Mouse (Mus musculus) kidney, adult 11 months (tissue): ENCODE results near the gene Armh3.

ENCODE experiments used
- DNase-seq: peaks from one replicate; pipeline ENCODE4 v3.0.0; 2022

The Armh3 gene

DNA sequence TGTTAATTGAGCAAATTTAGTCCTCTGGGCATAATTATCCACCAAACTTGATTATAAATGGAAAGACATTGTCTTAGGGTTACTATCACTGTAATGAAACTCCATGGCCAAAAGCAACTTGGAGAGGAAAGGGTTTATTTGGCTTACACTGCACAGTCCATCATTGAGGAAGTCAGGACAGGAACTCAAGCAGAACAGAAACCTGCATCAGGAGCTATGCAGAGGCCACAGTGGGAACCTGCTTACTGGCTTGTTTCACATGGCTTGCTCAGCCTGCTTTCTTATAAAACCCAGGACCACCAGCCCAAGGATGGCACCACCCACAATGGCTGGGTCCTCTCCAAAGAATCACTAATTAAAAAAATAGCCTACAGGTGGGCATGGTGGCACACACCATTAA lies 13.9 kb downstream of the Armh3 start:
- no peak for DNase-seq

DNA sequence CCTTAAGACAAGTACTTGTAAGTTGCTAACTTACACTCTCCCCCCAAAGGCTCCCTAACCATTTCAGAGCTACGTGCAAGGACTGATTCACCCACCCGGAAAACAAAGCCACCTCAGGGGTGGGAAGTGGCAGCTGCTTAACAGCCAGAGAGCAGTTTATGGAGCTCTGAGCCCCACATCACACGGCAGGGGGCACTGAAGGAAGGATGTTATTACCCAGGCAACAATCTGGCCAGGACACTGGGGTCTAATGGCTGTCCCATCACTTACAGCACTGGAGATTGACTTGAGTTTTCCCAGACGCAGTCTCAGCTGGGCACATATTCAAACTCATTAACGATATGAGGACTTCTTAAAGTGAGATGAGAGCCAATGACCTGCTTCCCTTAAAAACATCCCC lies 37.5 kb downstream of the Armh3 start:
- no peak for DNase-seq

DNA sequence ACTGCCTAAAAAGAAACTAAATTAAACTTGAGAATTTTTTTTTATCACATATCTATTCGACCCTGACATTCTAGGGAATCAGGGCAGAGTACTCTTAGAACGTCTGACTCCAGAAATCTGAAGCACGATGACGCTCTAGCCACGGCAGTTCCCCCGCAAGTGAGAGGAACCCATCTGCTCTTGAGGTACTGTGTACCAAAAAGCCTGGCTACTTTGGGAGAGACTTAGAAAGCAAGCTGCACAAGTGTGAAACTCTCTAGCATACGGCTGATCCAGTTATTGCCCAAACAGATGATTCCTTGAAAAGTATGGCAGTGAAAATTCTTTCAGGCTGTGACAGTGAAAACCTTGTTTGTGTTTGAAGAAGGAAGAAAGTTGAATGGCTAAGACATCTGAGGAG lies 41.6 kb downstream of the Armh3 start:
- DNase-seq: no peak

DNA sequence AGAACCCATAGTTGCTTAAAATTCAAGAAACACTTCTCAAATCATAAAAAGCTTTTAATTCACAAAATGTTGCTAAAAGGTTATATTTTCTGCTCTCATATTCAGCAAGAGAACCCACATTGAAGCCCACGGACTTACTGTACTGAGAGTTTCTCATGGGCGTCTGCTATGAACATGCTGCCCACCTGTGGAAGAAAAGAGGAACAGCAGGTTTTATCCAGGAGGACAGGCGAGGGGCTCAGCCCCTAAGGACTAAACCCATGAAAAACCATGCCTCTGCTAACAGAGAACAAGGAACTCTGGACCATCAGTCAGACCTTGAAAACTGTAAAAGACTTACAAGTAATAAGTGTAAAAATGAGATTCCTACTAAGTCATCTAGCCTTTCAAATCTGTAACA lies 45.0 kb downstream of the Armh3 start:
- no peak for DNase-seq

DNA sequence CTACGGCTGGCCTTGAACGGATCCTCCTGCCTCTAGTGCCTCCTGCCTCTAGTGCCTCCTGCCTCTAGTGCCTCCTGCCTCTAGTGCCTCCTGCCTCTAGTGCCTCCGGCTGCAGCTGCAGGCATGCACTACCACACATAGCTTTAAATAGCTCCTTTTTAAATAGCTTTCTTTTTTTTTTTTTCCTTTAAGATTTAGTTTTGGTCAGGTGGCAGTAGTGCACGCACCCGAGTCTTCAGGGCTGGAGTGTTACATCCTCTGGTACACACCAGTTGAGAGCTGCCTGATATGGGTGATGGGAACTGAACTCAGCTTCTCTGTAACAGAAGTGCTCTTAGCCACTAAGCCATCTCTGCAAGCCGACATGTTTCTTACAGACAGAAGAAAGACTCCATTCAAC lies 49.1 kb downstream of the Armh3 start:
- no peak for DNase-seq

DNA sequence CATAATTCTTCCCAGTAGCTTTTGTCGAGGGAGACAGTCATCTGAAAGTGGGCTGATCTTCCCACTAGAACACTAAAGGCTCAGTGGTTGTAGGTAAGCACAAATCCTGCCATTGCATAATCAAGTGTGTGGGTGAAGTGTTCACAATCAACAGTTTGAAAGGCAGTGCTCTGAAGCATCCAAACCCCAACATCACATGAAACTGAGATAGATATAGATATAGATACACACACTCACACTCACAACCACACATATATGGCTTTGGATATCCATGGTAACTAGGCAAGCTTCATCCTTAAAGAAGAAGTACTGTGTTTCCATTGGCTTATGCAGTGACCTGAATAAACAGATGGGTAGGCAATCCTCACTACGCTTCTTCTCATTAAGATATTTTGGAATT lies 50.5 kb downstream of the Armh3 start:
- DNase-seq: no peak

DNA sequence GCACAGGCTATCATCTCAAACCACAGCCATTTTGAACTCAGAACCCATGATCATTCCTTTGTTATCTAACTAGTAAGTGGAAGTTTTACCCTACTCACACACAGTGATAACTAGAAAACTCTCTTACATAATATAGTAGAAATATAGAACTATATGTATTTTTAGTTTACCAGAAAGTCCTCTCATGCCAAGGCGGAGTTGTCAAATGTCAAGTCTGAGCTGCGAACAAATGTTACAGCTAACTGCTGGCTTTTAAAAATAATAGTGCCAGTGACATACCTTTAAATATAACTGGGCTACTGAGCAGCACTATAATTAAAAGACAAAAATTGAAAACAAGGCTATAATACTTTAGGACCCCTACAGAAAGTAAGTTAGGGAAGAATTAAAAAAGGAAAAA lies 51.0 kb downstream of the Armh3 start:
- DNase-seq: no peak

DNA sequence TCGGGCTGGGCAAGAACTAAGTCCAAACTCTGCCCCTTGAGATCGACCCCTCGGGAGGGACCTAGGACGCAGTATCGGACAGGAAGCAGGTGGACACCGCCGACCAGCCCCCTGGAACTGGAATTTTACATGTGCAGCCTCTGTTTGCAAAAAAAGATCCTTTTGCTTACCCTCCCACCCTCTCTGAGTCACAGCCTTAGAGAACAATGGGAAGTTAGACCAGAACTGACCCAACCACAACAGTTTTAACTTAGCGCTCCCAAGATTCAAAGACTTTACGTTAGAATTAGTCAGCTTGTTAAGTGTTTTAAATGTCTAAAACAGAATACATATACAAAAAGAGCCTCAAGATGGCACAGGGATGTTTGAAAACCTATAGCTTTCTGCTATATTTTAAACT lies 51.7 kb downstream of the Armh3 start:
- no peak for DNase-seq

DNA sequence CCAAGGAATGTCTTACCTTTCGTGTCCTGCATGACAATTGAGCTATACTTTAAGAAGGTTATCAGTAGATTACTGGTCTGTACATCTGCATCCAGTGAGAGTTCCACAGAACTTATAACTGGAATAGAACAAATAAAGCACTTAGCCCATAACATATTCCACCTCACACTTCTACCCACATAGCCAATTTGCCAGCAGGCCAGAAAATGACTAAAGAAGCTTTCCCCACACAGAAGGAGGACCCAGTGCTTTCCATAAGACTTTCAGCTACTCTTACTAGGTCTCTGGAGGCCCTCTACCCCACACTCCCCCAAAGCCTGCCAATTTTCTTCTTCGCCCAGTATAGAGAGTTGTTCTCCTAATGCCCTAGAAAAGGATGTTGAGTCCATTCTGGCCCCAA lies 52.3 kb downstream of the Armh3 start:
- no peak for DNase-seq

DNA sequence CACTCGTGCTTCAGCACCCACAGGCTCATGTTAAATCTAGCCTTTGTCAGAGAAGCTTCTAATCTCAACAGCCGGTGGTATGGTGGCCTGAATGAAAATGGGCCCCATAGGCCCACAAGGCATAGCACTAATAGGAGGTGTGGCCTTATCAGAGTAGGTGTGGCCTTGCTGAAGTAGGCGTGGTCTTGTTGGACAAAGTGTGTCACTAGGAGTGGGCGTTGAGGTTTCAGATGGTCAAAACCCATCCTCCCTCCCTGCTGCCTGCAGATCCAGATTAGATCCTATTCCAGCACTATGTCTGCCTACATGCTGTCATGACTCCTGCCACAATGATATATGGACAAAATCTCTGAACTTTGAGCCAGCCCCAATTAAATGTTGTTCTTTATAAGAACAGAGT lies 54.5 kb downstream of the Armh3 start:
- DNase-seq: no peak

DNA sequence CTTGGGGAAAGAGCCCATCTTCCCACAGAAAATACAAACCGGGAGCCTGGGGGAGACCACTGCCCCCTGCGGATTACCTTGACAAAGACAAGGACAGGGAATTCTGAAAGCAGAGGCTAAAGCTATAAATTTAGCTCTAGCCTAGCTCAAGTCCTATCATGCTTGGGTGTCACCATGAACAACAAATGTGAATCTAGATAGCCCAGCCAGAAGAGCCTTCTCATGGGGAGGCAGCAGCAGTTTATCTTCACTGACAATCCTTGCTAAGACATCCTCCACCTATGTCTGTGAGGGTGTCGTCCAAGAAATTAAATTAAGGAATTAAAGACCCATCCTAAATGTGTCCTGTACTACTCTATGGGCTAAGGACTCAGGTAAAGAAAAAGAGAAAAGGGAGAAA lies 60.2 kb downstream of the Armh3 start:
- DNase-seq: no peak

DNA sequence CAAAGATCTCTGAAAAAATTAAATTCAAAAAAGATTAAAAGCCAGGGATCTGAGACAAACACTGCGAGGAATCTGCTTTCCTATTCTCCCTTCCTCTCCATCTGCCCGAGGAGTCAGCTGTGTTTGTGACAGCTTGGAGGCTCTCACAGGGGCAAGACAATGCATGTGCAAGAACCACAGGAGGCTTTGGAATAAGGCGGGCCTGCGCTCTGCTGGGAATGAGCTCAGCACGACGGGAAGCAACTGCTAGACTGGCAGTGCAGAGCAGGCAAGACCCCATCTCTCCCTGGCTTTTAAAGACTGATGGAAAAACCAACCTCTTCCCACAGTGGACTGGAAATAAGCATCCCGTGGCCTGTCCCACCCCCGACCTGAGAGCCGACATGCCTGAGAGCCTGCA lies 60.8 kb downstream of the Armh3 start:
- DNase-seq: no peak

DNA sequence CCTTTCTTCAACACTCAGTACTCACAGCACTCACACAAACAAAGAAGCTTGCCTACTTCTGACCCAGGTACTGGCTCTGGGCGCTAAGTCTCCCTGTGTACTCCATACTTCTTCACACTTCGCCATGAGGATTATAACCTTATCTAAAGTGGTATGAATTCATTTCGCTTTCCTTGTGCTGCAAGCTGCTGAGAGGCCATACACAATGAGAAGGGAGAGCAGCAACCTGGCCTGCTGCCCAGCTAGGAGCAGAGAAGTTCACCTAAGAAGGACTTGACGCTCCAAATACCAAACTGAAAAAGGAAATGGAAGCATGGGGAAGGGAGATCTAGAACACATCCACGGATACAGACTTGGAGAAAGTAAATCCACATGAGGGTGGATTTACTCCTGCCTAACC lies 71.1 kb downstream of the Armh3 start:
- DNase-seq: no peak

DNA sequence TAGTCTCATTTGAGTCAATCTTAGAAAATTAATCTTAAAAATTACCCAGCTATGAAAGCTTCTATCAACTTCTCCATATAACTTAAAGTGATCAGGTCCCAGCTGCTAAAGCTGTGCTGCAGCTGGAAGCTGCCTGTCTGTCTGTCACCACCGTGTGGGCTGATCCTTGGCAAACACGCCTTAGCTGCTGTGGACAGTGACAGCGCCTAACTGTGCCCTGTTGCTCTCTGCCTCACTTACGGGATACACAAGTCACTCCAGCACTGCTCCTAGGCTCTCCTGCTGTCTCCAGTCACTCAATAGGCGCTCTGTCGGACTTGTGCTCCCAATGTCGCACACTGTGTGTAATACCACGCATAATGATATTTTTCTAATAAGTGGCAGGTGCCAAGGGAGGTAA lies 71.9 kb downstream of the Armh3 start:
- DNase-seq: no peak

DNA sequence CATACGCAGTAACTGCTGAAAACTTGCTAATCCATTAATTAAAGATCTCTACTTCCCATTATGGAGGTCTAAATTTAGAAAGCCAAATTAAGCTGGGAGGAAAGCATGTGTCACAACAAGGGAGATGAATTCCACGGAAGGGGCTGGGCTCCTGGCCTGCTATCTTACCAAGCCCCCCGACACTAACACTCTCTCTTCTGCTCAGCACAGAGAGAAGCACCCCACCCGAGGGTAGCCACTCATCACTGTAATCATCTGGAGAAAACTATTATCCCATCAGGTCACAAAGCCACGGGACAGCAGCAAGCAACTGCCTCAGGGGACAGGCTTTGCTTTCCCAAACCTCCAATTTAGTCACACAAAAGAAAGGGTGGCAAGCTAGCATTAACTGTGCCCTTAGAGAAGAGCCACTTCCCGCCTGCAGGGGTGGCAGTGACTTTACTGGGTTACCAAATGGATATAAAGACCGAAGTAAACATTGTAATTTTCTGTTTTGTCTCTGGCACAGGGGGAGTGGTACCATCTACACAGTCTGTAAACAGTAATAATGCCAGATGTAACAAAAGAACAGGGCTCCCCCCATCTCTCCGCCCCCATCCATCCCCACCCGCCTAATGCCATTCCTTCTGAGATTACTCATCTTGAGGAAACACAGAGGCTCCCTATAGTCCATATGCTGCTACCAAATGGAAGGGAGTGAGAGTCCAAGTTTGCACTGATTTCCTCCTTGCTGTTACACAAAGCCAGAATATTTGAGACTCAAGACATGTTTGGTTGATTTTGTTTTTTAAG lies 77.8 kb downstream of the Armh3 start:
- DNase-seq: no peak

DNA sequence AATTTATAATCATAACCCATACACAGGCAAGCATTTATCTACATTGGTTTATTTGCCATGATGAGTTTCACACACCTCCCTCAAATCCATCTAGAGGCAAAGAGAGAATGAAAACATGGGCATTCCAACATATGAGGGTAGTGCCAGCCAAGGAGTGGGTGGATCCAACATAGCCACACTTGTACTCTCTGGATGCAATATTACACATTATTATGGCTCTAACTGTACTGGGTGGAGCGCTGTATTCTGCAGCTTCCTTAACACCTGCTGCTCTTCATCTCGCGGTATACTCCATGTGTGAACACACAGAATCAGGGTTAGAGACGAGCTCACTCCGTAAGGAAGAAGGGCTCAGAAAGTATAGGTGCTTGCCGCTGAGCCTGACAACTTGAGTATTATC lies 79.9 kb downstream of the Armh3 start:
- no peak for DNase-seq

DNA sequence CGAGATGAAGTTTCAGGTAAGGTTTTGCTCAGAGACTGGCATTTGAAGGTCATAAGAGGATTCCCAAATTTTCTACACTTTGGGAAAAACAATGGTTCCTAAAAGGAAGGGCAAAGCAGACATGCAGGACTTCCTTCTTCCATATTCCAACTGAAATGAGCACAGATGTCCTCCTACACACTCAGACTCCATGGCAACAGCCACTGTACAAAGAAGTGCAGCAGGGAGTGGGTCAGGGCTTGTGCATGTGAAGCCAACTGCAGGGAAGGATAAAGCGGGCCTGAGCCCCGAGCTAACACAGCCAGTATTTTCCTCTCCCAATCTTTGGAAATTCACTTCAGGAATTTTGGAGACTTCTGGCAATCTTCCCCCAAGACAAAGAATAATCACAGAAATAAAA lies 80.4 kb downstream of the Armh3 start:
- DNase-seq: no peak

DNA sequence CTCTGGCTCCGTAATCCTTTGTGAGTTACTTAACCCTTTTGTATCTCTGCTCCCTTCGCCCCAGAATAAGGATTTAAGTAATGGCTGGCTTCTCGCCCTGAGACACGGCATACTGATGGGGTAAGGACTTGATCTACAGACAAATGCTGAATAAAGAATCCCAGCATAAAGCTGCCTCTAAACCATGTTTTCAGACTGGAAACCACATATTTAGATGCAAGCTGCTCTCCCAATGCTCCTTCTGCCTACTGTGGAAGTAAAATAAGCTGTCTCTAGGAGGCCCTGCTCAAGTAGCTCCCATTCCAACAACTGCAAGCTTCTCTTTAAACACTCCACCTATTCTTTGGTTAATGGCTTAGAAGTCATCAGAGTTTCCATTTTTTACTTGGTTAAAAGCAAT lies 81.8 kb downstream of the Armh3 start:
- DNase-seq: no peak

DNA sequence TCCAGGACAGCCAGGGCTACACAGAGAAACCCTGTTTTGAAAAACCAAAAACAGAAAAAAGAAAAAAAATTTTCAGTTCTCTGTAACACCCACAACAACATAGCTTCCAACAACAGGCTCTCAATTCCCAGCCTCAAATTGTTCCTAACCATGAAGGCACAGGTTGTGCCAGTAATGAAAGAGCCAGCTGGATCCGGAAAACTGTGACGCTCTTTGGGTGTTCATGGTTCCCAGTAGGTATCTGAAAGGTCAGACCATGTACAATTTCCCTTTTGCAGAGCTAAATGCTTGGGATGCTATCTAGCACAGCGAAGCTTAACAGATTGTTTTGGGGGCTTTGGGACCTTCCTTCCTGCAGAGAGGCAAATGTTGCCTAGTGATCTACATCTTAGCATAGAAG lies 82.3 kb downstream of the Armh3 start:
- no peak for DNase-seq

DNA sequence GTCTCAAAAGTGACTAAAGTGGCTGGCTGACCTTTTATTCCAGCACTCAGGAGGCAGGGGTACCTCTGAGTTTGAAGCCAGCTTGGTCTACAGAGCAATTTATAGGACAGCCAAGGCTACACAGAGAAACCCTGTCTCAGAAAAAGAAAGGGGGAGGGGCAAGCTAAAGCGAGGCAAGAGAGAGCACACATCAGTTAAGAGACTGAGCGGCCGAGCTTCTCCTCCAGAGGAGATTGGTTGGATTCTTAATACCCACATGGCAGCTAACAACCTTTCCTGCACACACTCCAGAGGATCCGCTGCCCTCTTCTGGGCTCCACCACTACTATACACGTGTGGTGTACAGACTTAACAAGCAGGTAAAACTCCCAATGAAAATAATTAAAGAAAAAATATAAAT lies 85.3 kb downstream of the Armh3 start:
- DNase-seq: no peak

DNA sequence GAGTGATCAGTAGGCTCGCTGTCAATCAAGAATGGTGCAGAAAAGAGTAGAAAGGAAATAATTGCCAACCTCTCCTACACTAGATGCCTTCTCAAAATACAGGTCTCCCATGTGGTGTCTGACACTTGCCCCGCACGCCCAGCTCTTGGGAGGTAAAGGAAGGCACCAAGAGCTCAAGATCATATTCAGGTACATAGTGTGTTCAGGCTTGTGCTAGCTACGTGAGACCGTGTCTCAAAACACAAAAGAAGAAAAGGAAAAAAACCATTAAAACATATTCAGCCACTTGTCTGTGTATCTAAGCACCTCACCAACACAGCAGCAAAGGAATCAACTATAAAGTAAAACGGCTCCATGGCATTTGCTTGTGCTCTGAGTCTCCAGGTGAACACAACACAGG lies 85.9 kb downstream of the Armh3 start:
- DNase-seq: no peak

DNA sequence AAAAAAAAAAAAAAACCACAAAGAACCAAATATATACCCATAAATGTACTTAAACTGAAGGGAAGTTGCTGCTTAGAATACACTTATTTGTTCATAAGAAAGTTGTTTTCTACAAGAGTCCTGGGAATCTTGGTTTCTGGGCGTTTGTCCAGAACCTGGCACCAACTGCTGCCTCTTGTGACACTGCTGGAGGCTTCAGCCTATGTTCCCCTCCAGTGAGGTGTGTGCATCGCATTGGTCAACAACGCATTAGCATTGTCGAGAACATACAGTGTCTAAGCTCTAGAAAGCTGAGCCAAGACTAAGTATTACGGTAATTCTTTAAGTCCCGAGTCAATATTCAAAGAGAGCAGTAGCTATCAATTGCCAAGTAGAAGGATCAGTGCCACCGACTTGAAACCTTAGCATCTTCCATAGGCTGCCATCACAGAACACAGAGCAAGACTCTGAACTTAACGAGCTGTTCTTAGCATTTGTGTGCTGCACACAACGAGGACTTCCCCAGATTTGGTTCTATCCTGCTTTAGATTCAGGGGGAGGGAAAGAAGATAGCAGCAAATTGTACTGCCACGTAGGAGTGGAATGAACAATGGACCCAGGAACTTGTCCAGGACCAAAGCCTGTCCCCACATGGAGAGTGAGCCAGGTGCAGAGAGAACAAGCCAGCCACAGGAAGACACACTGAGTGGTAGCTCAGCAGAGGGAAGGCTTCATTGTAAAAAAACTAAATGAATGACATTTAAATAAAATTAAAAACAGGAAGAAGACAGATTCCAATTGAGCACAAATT lies 86.9 kb downstream of the Armh3 start:
- no peak for DNase-seq

DNA sequence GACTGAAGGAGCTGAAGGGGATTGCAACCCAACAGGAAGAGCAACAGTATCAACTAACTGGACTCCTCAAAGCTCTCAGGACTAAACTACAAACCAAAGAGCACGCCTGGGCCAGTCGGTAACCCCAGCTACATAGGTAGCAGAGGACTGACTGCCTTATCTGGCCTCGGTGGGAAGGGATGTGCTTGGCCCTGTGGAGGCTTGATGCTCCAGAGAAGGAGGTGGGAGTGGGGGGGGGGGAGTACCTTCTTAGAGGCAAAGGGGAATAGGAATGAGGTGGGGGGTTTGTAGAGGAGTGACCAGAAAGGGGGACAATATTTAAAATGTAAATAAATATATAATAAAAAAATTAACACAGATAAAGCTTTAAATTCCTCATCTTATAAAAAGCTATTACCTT lies 90.0 kb downstream of the Armh3 start:
- no peak for DNase-seq

DNA sequence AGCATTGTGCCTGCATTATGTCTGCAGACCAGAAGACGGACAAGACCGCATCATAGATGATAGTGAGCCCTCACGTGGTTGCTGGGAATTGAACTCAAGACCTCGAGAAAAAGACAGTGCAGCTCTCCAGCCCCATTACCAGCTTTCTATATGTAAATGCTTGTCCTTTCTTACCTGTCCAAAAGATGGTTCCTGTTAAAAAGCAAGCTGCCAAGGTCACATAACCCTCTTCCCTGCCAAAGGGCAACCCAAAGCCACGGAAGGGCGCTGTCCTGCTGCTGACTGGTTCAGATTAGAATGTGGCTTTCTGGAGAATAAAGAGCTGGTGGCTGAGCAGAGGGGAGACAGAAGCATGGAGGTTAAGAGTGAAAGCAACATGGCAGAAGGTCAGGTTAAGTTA lies 90.9 kb downstream of the Armh3 start:
- DNase-seq: no peak

DNA sequence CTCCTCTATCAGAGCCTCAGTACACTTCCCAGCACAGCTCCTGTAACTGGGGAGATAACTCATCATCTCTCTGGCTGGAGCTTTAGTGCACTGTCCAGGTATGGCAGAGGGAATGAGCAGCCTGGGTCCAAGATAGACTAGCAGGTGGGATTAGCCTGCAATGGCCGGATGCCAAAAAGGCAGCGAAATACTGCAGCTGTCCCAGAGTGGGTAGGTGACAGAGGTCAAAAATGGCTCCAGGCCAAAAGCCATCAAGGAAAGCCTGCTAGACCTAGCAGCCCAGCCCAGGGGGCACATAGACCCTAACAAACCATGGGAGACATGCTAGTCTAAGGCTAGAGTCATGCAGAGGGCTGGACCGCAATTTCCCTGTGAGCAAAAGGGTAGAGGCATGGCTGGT lies 94.4 kb downstream of the Armh3 start:
- DNase-seq: peak; percentile 11
